Mouse (Mus musculus): ENCODE measurements around the gene Adar. TPM values are rescaled to one million over a fixed set of nuclear protein-coding genes. Genes with fewer than 3 reads are reported as not detected.
A peak's percentile ranks its signal among the peaks of the same experiment; 100 is the strongest.

Adar gene
- polyA plus RNA-seq, 1 experiment = 6.2 TPM

DNA sequence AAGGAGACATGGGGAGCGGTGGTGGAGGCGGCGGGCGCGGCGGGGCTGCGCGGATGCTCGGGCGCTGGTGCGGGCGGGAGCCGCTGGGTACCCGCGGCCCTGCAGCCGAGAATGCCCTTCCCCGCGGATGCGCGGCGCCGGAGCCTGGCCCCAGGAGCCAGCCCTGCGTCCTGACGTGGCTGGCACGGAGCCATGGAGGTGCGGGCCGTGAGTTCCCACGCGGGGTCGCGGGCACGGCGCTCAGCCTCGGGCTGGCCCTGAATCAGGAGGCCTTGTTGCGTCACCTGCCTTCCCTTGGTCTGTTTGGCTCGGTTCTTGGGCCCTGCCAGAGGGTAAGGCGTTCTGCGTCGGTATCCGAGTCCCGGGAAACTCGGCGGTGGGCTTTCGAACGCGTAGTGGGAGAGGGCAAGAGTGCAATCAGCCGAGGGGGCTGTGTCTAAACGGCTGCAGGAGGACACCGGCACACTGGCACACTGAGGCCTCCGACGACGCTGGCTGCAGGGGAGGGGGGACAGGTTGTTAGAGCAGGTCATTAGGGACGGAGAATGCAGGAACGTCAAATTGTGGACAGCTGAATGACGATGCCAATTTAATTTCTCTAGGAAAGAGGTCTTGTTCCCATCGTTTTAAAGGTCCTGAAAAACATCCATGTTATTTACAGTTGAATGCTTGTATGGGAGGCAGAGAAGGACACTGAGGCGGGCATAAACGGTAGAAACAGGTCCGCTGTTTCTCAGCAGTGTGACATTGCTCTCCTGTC is 565 bp downstream of the Adar start:
- peak overlapping the region; percentile 67 for H3K27ac ChIP-seq (ENCODE audit: control insufficient read depth, insufficient read depth, low read depth, low read length)
- peak overlapping the region; percentile 87 for H3K4me3 ChIP-seq (ENCODE audit: control insufficient read depth, low read depth, low read length)
- TF ChIP-seq POLR2A (IDR thresholded peaks at IDR 0.05; ENCODE audit: control insufficient read depth, low read depth, low read length) (no peak), CTCF (IDR thresholded peaks at IDR 0.05; ENCODE audit: control insufficient read depth, insufficient read depth, insufficient replicate concordance, low read depth, low read length) (no peak)
- peaks cover 2% of the 10 kb centered on the region; the same call in 1 of the 2 replicates for H3K4me1 ChIP-seq (ENCODE audit: control insufficient read depth, insufficient read depth, low read length)
- H3K27me3 ChIP-seq (ENCODE audit: control insufficient read depth, insufficient read depth, low read length) = no peaks in the 10 kb centered on the region
- H3K36me3 ChIP-seq (ENCODE audit: control insufficient read depth, insufficient read depth, low read length) = no peaks in the 10 kb centered on the region

DNA sequence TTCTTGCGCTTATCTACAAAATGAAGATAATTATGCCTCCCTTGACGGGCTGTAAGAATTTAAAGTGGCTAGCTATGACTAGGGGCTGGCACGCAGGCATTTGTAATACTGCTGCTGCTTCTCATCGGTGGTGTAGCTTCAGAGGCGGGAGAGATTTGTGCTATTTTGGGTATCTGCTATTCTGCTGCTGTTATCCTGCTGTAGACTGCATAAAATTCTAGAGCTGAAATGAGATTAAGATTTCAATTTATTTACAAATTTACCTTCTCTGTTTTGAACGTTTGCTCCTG is 1.1 kb downstream of the Adar start:
- no peak overlapping the region for H3K27ac ChIP-seq (ENCODE audit: control insufficient read depth, insufficient read depth, low read depth, low read length)
- H3K36me3 ChIP-seq (ENCODE audit: control insufficient read depth, insufficient read depth, low read length) = no peaks in the 10 kb centered on the region
- H3K4me1 ChIP-seq (ENCODE audit: control insufficient read depth, insufficient read depth, low read length) = peaks cover 2% of the 10 kb centered on the region; the same call in 1 of the 2 replicates
- H3K4me3 ChIP-seq (ENCODE audit: control insufficient read depth, low read depth, low read length) = no peak overlapping the region
- H3K27me3 ChIP-seq (ENCODE audit: control insufficient read depth, insufficient read depth, low read length) = no peaks in the 10 kb centered on the region
- TF ChIP-seq CTCF (IDR thresholded peaks at IDR 0.05; ENCODE audit: control insufficient read depth, insufficient read depth, insufficient replicate concordance, low read depth, low read length) = no peak
- TF ChIP-seq POLR2A (IDR thresholded peaks at IDR 0.05; ENCODE audit: control insufficient read depth, low read depth, low read length) = no peak

DNA sequence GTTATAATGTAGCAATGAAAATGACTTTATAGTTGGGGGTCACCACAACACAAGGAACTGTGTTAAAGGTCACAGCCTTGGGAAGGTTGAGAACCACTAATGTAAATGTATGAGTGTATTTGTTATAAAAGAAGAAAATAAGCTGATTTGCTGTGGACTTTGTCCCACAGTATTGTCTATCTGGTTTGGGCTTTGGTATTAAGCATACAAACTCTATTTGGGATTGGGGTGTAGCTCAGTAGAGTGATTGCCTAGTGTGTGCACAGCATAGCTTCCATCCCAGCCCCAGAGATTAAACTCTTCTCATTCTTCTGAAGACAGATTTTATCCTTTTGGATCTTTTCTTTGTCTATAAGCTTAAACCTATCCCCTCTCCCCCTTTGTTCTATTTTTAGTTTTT is 7.2 kb downstream of the Adar start:
- TF ChIP-seq POLR2A (IDR thresholded peaks at IDR 0.05; ENCODE audit: control insufficient read depth, low read depth, low read length) (no peak), CTCF (IDR thresholded peaks at IDR 0.05; ENCODE audit: control insufficient read depth, insufficient read depth, insufficient replicate concordance, low read depth, low read length) (no peak)

DNA sequence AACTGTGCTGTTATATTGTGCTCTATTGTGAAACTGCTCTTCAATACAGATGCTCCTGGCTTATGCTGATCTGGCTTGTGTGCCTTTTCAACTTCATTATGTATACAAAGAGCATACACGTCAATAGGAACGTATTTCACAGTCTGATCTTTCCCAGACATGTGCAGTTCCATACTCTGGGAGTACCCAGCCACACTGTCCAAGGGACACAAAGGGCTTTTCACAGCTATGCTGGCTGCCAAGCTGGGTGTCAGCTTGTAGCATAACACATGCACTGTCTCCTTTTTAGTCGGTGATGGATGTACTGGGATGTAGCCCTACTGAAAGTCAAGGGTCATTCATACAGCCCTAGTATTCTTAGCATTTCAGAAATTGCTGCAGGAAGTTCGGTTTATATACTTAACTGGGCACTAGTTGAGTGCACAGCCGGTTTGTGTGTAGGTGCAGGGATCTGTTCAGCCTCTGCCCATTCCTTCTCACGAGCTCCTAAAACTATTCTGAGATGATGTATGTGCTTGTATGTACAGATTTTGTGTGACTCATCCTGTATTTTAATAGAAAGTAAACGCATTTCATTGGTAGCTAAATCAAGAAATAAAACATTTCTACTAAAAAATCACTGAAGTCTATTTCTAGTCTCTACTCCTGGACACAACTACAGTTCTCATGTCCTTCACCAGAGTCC is 8.7 kb downstream of the Adar start:
- TF ChIP-seq POLR2A (IDR thresholded peaks at IDR 0.05; ENCODE audit: control insufficient read depth, low read depth, low read length) (no peak), CTCF (IDR thresholded peaks at IDR 0.05; ENCODE audit: control insufficient read depth, insufficient read depth, insufficient replicate concordance, low read depth, low read length) (no peak)
- H3K4me1 ChIP-seq (ENCODE audit: control insufficient read depth, insufficient read depth, low read length) = no peaks in the 10 kb centered on the region
- no peak overlapping the region for H3K27ac ChIP-seq (ENCODE audit: control insufficient read depth, insufficient read depth, low read depth, low read length)
- H3K4me3 ChIP-seq (ENCODE audit: control insufficient read depth, low read depth, low read length) = no peak overlapping the region
- H3K27me3 ChIP-seq (ENCODE audit: control insufficient read depth, insufficient read depth, low read length) = no peaks in the 10 kb centered on the region
- H3K36me3 ChIP-seq (ENCODE audit: control insufficient read depth, insufficient read depth, low read length) = no peaks in the 10 kb centered on the region

More for the DNA sequence above, 7.2 kb downstream of the Adar start:
- H3K27ac ChIP-seq (ENCODE audit: control insufficient read depth, insufficient read depth, low read depth, low read length) = no peak overlapping the region
- H3K4me3 ChIP-seq (ENCODE audit: control insufficient read depth, low read depth, low read length) = no peak overlapping the region
- H3K27me3 ChIP-seq (ENCODE audit: control insufficient read depth, insufficient read depth, low read length) = no peaks in the 10 kb centered on the region
- H3K4me1 ChIP-seq (ENCODE audit: control insufficient read depth, insufficient read depth, low read length) = no peaks in the 10 kb centered on the region
- no peaks in the 10 kb centered on the region for H3K36me3 ChIP-seq (ENCODE audit: control insufficient read depth, insufficient read depth, low read length)

DNA sequence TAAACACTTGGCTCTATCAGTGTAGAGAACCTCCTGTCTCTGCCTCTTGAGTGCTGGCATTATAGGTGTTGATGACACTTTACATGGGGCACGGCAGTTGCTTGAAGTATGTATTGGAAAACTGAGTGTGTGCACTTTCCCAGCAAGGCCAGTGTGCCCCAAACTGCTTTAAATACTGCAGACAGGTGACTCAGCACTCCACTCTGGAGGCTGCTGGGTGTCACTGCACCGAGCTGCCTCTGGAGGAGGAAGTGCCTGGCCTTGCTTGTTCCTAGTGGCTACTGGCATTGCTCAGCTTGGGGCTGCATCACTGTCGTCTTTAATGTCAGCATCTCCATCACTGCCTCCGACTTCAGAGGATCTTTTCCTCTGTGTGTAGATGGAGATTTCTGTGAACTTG is 12.2 kb downstream of the Adar start:
- H3K4me3 ChIP-seq (ENCODE audit: control insufficient read depth, low read depth, low read length) = no peak overlapping the region
- TF ChIP-seq POLR2A (IDR thresholded peaks at IDR 0.05; ENCODE audit: control insufficient read depth, low read depth, low read length) (no peak), CTCF (IDR thresholded peaks at IDR 0.05; ENCODE audit: control insufficient read depth, insufficient read depth, insufficient replicate concordance, low read depth, low read length) (peak; percentile 45; the same call in 1 of the 2 replicates)

DNA sequence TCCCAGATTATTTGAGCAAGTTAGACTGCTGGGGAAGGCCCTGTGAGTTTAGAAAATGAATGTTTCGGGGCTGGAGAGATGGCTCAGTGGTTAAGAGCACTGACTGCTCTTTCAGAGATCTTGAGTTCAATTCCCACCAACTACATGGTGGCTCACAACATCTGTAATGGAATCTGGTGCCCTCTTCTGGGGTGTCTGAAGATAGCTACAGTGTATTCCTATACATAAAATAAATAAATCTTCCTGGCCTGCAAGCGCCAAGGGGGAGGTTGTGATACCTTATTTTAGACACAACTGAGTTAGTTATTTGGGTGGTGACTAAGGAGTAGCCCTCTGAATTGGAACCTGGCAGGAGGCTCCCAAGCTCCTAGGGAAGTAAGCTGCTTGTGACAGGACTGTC is 14.0 kb downstream of the Adar start:
- no peak overlapping the region for H3K4me3 ChIP-seq (ENCODE audit: control insufficient read depth, low read depth, low read length)

More for the DNA sequence above, 12.2 kb downstream of the Adar start:
- Histone ChIP-seq H3K27me3 (ENCODE audit: control insufficient read depth, insufficient read depth, low read length) (no peaks in the 10 kb centered on the region), H3K27ac (ENCODE audit: control insufficient read depth, insufficient read depth, low read depth, low read length) (no peak overlapping the region), H3K36me3 (ENCODE audit: control insufficient read depth, insufficient read depth, low read length) (no peaks in the 10 kb centered on the region), H3K4me1 (ENCODE audit: control insufficient read depth, insufficient read depth, low read length) (peaks cover 10% of the 10 kb centered on the region)

More for the DNA sequence above, 14.0 kb downstream of the Adar start:
- Histone ChIP-seq H3K36me3 (ENCODE audit: control insufficient read depth, insufficient read depth, low read length) (no peaks in the 10 kb centered on the region), H3K27me3 (ENCODE audit: control insufficient read depth, insufficient read depth, low read length) (no peaks in the 10 kb centered on the region), H3K4me1 (ENCODE audit: control insufficient read depth, insufficient read depth, low read length) (peaks cover 10% of the 10 kb centered on the region), H3K27ac (ENCODE audit: control insufficient read depth, insufficient read depth, low read depth, low read length) (no peak overlapping the region)
- TF ChIP-seq CTCF (IDR thresholded peaks at IDR 0.05; ENCODE audit: control insufficient read depth, insufficient read depth, insufficient replicate concordance, low read depth, low read length) (no peak), POLR2A (IDR thresholded peaks at IDR 0.05; ENCODE audit: control insufficient read depth, low read depth, low read length) (no peak)

Data from testis, adult 2 months (tissue).